Mouse (Mus musculus) gonadal fat pad, adult 2 months (tissue): ENCODE results near the gene Mptx1. TPM values are rescaled to one million over a fixed set of nuclear protein-coding genes. Genes with fewer than 3 reads are reported as not detected.
"Not testable (repeated sequence)": the region's sequence is repeated elsewhere in the genome, so short reads cannot be mapped to it uniquely, and the experiment has no call there.

Experiments used
- DNase-seq: peaks from one replicate; pipeline ENCODE4 v3.0.0-alpha.2; 2012; ENCODE audit warnings: low read depth
- polyA plus RNA-seq: library from polyadenylated mRNA; depleted of rRNA; stranded (reverse); fragments of >200 nt; gene quantifications from 2 replicates; pipeline ENCODE4 v1.2.3, GENCODE M21; 2012; rRNA removed

Mptx1 gene
- not detected in 2 replicates for polyA plus RNA-seq

- no peak for DNase-seq
Measured at GRCm38 (mm10) chr1:174330218-174330617, at the start of gene Mptx1. Gene Mptx1 (plus strand): TSS chr1:174330518.

GRCm38 (mm10) chr1:174303162-174303561 lies 27.2 kb upstream of the Mptx1 start:
- no peak for DNase-seq

GRCm38 (mm10) chr1:174317308-174317707 lies 13.0 kb upstream of the Mptx1 start:
- no peak for DNase-seq

GRCm38 (mm10) chr1:174353636-174354035 lies 23.3 kb downstream of the Mptx1 start:
- DNase-seq: not testable (repeated sequence)

- DNase-seq: no peak
Measured at GRCm38 (mm10) chr1:174354640-174355039, 24.3 kb downstream of the Mptx1 start.

- DNase-seq: no peak
Measured at GRCm38 (mm10) chr1:174364882-174365451, 34.6 kb downstream of the Mptx1 start, which contains the start of gene Olfr417. Gene Olfr417 (plus strand): TSS chr1:174365122.

GRCm38 (mm10) chr1:174373799-174374198 lies 43.5 kb downstream of the Mptx1 start:
- DNase-seq: no peak

Other genes starting within 250 kb of the Mptx1 start
- not detected in 2 replicates for gene Olfr429, start 246.2 kb upstream of the Mptx1 start, polyA plus RNA-seq
- not detected in 2 replicates for gene Olfr427, start 233.6 kb upstream of the Mptx1 start, polyA plus RNA-seq
- gene Olfr231, start 209.4 kb upstream of the Mptx1 start, polyA plus RNA-seq: not detected in 2 replicates
- gene Olfr424, start 199.0 kb upstream of the Mptx1 start, polyA plus RNA-seq: not detected in 2 replicates
- gene Olfr420, start 174.9 kb upstream of the Mptx1 start, polyA plus RNA-seq: not detected in 2 replicates
- gene Spta1, start 157.7 kb upstream of the Mptx1 start, polyA plus RNA-seq: 0.01 and 0.06 TPM in 2 replicates
- gene Olfr419, start 78.5 kb upstream of the Mptx1 start, polyA plus RNA-seq: not detected in 2 replicates
- not detected in 2 replicates for gene Olfr417, start 34.6 kb downstream of the Mptx1 start, polyA plus RNA-seq
- not detected in 2 replicates for gene Olfr248, start 60.5 kb downstream of the Mptx1 start, polyA plus RNA-seq
- gene Olfr414, start 93.5 kb downstream of the Mptx1 start, polyA plus RNA-seq: not detected in 2 replicates
- gene Olfr220, start 111.6 kb downstream of the Mptx1 start, polyA plus RNA-seq: not detected in 2 replicates
- gene Fmn2, start 171.3 kb downstream of the Mptx1 start, polyA plus RNA-seq: 0.08 and 0.11 TPM in 2 replicates